Mouse (Mus musculus) left cerebral cortex, postnatal 25 days (tissue): ENCODE measurements around the gene Ccdc121. TPM values are rescaled to one million over a fixed set of nuclear protein-coding genes. Genes with fewer than 3 reads are reported as not detected.

Source experiments
- total RNA-seq, 2 experiments: library from RNA; stranded (reverse); gene quantifications; 2 replicates each; pipeline ENCODE4 v1.2.3; 2021

The Ccdc121 gene
- total RNA-seq, 2 experiments from 2014 or later, result 0.25 to 0.30 TPM

Other genes with a start within 250 kb of the Ccdc121 start
- gene Cnih3, start 158.8 kb downstream of the Ccdc121 start, total RNA-seq, result 10 to 100 TPM; 75.1 to 81.7 TPM
- 1 to 10 TPM in 1 of 2 experiments, under 1 TPM in 1; 0.69 to 1.9 TPM for gene Dnah14, start 65.1 kb upstream of the Ccdc121 start, total RNA-seq